Mouse (Mus musculus) gastrocnemius, postnatal 10 days (tissue): ENCODE data around the gene Tnfrsf13c. TPM values are rescaled to one million over a fixed set of nuclear protein-coding genes. Genes with fewer than 3 reads are reported as not detected.

Experiments
- DNase-seq: peaks from one replicate; pipeline ENCODE4 v3.0.0; 2021; ENCODE audit warnings: mixed read lengths
- total RNA-seq, 2 experiments: library from RNA; stranded (reverse); gene quantifications; 2 replicates each; pipeline ENCODE4 v1.2.3; 2021

Gene Tnfrsf13c
- total RNA-seq, 2 experiments from 2014 or later: 0.45 to 0.52 TPM

DNA sequence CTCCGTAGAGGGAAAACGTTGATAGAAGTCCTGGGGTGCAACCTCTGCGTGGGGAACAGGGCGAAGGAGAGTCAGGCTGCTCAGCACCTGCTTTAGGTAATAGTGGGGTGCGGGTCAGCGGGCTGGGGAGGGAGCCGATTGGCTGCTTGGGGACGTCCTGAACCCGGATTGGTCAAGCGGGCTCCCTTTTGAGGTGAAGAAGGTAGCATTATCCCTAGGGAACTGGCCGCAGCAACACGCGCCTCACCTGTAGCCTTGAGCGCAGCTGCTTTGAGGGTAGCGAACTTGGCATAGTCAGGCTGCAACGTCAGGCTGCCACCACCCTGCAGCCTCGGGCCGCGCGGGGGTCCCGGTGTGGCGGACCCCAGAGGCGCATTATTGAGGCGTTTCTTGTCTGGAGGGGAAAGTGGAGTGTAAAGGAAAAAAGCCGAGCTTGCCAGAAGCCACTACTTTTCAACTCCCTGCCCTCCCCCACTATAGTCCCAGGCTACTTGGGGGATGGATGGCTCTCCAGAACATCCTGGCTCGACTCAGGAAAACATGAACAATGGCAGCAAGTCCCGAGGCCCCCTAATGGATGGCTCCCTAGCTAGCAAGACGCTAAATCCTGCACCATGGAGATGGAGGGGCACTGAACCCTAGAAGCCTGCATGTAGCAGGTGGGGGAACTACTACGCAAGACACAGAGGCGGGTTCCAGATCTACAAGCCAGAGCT, 16.5 kb downstream of the Tnfrsf13c start:
- no peak for DNase-seq

DNA sequence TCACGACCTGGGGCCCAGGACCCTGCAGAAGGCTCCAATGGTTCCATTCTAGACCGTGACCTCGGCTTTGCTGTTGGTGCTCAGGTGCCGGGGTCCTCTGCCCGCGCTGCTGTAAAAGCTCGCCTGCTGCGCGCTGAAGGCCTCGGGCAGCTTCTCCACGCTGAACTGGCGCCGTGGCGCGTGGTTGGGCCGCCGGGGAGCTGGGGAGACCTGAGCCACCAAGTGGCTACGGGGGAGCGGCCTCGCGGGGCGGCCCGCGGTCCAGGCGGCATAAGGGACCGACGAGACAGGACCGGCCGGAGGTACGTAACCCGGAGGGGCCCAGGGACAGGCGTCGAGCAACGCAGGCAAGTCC, 17.1 kb downstream of the Tnfrsf13c start:
- no peak for DNase-seq

DNA sequence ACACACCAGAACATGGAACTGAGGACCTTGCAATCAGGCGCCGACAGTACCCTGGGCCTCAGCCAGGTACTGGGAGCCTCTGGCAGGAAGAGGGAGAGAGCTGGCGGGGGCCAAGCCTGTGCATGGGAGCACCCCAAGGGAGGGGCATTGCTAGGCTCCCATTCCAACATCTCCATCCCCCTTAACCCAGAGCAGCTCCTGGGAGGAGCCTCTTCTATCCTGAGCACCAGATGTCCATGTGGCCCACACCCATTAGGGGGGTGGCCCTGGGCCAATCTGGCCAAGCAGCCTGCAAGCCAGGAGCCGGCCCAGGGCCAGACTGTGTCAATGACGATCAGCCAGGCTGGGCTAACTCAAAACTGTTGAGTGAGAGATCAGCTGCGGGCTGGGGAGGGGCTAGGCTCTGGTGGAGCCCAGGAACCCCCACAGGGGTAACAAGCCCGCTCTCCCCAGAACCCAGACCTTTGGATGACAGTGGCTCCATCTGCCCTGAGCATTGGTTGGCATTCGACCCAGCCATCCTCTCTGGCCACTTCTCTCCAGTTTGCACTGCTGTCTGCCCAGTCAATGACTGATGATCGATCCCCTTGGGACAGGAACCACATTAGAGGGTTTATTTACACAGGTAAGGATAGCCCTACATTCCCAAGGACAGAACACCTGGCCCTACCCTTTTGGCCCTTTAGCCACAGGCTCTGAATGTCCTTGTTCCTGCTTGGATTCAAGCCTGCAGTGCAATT, 17.6 kb downstream of the Tnfrsf13c start:
- DNase-seq: peak; percentile 89

DNA sequence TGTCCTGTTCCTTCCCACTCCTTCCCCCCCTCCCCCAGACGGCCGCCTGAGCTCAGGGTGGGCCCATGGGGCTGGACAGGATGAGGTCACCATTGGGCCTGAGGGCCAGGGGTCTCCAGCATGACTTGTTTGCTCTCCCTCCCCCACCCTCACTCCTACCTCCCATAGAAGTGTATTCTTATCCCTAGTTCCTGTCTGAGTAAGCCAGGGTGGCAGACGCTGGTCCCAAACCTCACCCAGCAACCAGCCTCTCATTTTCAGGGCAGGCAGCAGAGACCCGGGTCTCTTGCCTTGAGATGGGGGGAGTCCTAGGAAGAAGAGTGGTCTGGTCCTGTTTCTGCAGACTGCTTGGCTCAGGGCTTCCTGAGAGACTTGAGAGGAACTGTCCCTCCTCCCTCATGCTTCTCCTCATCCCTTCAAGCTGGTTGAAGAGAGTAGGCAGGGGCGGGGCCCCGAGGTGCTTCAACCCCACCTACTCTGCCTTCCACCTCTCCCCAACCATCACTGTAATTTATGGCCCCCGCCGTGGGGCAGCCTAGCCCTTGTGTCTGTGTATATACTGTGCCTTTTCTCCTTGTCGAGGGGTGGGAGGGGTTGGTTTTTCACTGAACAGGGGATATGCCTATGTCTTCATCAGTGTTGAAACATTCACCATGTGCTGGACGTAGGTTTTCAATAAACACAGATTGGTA, 19.3 kb downstream of the Tnfrsf13c start:
- no peak for DNase-seq

DNA sequence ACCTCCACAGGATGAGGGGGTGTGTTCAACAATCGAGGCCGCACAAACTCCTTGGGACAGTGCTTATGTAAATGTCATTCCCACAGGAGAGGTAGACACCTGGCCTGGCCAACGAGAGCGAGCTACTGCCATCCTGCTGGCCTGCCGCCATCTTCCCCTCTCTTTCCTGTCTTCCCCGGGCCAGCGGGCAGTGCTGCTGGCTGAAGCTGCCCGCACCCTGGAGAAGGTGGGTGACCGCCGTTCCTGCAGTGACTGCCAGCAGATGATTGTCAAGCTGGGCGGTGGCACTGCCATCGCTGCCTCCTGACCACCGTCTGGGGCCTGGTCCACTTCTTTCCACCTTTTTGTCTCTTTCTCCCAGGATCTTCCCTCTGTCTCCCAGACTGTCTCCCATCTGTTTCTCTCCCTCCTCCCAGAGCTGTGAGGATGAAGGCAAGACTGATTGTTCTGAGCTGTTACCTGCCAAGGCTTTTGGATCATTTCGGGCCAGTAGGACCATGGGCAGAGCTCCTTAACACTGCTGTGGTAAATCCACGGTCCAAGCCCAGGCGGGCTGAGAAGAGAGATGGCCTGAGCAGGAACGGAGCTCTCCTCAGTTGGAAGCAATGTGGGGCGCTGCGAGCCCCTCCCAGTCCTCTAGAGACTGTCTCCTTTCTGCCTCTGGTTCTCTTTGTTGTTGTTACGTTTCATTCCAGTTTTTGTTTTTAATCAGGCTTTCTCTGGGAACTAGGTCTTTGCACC, 20.4 kb downstream of the Tnfrsf13c start:
- no peak for DNase-seq

DNA sequence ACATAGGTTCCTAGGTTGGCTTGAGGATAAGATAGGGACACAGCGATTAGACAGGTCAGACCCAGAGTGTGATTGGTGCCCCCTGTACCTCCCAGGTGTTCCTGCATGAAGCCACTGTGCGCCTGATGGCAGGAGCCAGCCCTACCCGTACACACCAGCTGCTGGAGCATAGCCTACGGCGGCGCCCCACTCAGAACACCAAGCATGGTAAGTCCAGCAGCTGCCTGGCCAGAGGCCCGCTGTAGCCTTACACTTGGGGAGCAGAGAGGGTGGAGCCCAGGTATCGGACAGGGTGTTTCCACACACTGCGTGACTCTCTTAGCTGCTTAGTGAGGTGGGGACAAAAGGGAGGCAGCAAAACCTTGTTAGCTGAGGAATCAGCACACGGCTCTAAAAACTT, 21.1 kb downstream of the Tnfrsf13c start:
- DNase-seq: no peak

DNA sequence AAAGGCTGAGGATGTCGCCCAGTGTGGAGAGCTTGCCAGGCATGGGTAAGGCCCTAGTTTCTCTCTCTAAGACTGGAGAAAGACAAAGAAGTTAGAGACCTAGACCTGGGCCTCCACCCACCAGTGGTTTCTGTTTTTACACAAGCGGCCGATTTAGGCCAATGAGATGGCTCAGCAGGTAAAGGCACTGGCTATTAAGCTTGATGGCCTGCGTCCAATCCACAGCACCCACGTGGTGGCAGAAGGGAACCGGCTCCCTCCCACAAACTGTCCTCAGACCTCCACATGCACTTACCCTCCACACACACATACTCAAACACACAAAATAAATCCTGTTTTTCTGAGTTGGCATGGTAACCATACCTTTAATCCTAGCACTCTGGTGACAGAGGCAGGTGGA, 22.1 kb downstream of the Tnfrsf13c start:
- DNase-seq: no peak

DNA sequence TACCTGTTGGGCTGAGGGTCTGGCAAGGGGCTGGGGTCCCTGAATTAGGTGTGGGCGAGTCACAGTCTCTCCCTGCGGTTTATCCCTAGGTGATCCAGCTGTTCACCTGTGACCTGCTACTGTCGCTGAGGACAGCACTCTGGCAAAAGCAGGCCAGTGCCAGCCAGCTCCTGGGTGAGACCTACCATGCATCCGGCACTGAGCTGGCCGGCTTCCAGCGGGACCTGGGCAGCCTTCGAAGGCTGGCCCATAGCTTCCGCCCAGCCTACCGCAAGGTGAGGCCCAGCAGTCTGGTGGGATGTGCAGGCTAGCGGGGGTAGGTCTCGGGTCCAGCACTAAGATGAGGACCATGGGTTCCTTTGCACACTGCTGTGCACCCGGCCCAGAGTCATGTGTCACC, 24.6 kb downstream of the Tnfrsf13c start:
- DNase-seq: no peak

DNA sequence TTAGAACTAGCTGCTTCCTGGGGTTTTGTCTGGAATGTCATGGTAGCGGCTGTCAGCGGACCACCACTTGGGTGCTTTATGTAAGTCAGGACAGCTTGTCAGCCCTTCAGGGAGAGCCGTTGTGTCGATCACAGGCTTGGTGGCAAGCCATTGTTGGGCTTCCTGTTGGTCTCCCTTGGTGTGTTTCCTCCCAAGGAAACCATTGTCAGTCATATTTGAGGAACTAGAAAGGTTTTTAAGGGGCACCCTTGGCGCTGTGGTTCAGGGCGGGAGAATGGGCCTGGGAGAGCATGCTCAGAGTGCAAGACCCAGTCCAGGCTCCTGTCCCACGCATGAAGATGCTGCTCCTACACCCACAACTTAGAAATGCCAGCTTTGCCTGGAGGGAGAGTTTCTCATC, 25.8 kb downstream of the Tnfrsf13c start:
- no peak for DNase-seq

DNA sequence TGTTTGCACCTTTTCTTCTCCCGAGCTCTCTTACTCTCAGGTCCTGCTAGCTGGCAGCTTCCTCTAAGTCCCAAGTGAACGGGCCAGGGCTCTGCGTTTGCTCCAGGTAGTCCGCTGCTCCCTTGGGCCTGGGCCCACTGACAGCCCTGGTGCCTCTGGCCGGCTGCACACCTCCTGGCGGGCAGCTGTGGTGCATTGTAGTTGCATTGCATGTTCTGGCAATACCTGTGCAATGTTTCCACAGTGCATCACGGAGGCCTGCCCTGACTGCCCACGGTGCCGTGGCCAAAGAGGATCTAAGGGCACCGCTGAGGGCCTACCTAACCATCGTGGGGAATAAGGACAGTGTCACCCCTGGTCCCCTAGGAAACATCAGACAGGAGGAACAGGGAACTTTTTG, 26.2 kb downstream of the Tnfrsf13c start:
- DNase-seq: no peak

DNA sequence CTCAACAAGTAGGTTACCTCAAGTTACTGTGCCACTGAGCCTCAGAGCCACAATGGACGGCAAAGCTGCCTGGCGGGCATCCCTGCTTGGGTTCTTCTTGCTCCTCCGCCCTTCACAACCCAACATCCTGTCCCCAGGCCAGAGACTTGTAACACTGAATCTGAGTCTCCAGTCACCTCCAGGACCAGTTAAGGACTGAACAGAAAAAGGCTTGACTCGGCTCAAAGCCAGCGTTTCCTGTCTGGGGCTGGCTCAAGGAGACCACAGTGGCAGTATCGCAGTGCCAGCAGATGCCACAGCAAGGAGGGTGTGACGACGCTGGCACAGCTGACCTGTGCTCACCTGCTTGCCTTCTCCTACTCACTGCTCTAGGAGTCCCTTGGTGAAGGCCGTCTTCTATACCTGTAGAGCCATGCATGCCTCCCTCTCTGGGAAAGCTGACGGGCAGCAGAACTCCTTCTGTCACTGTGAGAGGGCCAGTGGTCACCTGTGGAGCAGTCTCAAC, 26.9 kb downstream of the Tnfrsf13c start:
- no peak for DNase-seq

DNA sequence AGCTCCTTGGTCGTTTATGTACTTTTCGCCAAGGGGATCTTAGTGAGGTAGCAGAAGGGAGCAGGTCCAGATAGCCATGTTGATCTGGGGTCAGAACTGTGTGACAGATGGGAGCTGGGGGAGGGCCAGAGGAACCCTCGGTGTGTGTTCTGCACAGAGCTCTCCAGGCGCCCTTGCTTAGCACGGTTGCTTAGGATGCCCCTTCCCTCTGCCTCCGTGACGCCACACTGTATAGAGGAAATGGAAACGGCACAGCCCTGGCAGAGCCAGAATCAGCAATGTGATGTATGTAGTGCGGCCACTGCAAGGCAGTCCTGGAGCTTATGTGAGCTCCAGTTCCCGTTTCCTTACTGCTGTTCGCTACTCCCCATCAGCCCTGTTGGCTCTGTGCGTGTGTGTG, 27.9 kb downstream of the Tnfrsf13c start:
- DNase-seq: no peak

DNA sequence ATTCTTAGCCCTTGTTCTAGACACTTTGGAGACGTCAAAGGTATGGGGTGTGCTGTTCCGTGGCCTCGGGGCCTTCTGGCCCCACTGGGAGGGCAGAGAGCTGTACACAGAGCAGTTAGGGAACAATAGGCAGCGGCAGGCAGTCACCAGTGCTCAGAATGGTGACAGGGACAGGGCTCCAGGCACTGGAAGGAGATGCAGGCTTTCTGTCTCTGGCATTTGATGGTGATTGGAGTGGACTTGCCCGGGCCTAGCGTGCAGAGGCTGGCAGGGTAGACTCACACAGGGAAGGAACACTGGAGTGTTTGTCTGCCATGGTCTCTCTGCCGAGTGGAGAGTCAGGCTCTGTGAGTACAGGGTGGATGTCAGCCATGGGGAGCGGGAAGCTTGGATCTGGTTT, 31.6 kb downstream of the Tnfrsf13c start:
- no peak for DNase-seq

DNA sequence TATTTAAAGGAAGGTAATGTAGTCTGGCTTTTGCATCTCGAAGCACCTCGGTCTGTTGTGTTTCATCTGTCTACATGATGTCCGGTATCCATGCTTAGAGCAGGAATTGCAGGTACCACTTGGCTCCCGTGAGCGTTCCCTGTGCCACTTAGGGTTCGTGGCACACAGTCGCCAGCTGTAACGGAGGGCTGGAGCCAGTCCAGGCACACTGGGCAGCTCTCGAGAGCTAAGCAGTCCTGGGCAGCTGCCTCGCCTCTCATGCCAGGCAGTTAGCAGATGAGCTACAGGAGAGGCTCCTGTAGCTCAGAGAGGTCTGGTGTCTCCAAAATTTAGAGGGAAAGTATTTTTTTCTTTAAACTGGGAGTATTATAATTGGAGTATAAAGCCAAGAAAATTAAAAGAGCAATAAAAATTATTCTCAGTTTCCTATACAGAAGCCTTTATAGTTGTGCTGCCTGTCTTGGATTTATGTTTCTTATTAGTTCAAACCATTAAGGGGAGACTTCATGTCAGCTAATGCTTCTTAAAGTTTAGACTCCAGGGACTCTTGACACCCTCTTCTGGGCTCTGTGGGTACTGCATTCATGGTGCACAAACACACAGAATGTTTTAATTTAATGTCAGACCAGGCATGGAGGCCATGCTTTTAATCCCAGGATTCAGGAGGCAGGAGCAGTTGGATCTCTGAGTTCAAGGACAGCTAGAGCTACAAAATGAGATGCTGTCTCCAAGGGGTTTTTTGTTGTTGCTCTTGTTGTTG, 35.5 kb downstream of the Tnfrsf13c start:
- DNase-seq: peak; percentile 74

DNA sequence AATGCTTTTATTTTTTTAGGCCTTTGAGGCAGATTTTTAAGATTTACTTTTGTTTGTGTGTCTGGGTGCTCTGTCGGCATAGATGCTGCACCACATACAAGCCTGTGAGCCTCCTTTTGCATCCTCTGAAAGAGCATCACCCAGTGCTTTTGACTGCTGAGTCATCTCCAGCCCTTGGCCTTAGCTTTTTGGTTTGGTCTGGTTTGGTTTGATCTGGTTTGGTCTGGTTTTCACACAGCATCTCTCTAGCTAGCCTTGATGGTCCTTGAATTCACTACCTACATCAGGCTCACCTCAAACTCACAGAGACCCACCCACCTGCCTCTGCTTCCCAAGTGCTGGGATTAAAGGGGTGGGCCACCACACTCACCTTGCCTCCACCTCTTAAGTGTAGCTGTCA, 36.2 kb downstream of the Tnfrsf13c start:
- no peak for DNase-seq

DNA sequence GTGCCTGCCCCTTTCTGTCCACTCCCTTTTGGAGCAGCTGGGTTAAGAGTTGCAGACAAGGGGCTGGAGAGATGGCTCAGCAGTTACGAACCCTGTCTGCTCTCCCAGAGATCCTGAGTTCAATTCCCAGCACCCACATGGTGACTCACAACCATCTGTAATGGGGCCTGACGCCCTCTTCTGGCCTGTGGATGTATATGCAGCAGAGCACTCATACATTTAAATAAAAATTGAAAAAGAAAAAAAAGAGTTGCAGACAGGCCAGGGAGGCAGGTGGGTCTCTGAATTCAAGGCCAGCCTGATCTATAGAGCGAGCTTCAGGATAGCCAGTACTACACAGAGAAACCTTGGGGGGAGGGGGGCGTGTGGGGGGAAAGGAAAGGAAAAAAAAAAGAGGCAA, 36.8 kb downstream of the Tnfrsf13c start:
- no peak for DNase-seq

DNA sequence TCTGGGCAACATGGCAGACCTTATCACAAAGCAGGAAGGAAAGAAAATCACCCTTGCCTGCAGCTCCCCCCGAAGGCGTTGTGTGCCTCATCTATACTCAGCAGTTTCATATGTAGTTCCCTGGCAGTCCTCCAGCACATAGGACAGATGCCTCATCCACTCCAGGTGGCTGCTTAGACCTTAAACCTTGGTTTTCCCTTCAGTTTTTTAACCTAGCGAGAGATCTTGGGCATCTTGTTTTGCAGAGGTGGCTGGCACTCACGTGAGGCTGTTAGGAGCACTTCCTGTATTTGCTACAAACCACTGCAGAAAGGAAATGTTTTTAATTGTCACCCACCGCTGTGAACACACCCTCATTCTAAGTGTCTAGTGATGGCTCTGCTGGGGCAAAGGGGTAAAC, 37.2 kb downstream of the Tnfrsf13c start:
- DNase-seq: no peak

DNA sequence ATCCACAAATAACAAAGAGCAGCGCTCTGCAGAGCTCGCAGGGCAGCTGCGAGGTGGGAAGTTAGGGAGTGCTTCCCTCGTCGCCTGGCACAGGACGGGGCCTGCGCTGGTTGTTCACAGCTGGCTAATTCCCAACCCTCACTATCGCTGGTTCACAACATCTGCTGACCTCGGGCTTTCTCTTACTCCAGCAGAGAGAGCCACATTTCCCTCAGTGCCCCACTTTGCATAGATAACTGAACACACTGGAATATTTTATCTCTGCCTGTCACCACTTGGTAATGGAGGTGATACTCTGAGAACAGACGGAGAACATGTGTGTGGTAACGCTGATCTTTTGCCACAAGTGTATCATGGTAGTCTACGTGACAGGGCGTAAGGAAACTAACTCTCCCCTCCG, 38.0 kb downstream of the Tnfrsf13c start:
- DNase-seq: no peak

DNA sequence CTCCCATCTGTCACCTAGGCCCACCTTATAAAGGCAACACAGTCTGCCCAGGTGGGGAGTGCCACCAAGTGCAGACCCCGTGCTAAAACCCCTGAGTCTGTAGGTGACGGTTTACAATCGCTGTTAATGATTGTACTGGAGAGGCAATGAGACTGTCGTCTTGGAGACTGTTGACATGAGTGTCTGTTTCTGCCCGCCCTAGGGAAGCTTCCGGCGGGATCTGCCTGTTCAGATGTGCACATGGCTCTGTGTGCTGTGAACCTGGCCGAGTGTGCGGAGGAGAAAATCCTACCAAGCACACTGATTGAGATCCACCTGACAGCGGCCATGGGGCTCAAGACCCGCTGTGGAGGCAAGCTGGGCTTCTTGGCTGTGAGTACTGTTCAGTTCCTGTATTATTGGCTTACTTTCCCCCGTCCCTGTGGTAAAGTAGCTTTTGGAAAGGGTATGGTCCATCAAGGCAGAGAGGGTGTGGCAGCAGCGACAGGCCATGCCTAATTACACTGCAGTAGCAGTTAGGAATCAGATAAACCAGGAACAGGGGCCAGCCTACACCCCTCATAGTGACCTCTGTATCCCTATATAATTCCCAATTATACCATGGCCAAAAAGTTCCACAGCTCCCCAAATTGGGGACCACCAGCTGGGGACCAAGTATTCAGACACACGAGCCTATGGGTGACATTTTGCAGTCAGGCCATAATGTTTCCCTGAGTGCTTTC, 38.9 kb downstream of the Tnfrsf13c start:
- DNase-seq: no peak

DNA sequence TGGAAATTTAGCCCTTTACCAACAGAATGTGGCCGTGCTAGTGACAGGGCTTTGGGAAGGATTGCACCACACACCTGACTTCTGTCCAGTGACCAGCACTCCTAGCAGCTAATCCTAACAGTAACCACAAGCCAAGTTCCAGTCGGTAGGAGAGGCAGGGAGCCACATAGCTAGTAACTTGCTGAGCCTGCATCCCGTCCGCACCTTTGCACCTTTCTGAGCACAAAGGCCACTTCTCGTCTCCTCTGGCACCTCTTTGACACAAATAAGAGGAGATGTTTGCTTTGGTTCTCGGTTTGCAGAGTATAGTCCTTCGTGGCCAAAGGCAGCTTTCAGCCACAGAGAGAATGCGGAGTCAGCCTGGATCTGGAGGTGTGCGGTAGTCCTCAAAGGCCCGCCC, 39.5 kb downstream of the Tnfrsf13c start:
- no peak for DNase-seq

DNA sequence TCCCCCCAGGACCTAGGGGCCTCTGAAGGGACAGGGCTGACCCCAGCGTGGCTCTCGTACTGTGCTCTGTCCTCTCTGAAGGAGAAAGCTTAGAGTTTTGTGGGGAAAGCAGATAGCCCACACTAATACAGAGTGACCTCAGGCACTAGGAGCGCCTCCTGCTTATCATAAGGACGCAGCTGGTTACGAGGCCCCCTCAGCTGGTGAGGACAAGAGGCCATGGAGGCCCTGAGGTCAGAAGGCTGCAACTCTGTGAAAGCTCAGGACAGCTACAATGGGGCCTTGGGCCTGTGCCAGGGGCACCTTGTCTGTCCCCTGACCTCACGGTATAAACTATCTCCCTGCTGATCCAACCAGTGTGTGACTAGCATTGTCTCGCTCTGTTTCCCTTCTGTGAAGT, 40.0 kb downstream of the Tnfrsf13c start:
- DNase-seq: no peak
